Comparison of ENCODE assay signal across 8 mouse cellular contexts in genomic region chr5:99927951-99928350, GRCm38 (mm10). TPM values are rescaled to one million over a fixed set of nuclear protein-coding genes. Genes with fewer than 3 reads are reported as not detected.
A peak's percentile ranks its signal among the peaks of the same experiment; 100 is the strongest.
DNase-seq lines count a peak whose midpoint lies in the region; ATAC-seq and TF ChIP-seq lines count a peak whose summit lies in the region.

No protein-coding gene starts in this region.

- H3K79me2 ChIP-seq in liver, adult 2 months (ENCODE audit: control insufficient read depth, insufficient read depth, low read length) = no peaks in the 10 kb centered on the region

- H3K27ac ChIP-seq in liver, adult 2 months (replicated peaks; ENCODE audit: insufficient read depth, low read depth, low read length) = no peak overlapping the region
- H3K27ac ChIP-seq in liver, embryonic 11.5 days (ENCODE audit: low read depth, low read length) = no peak overlapping the region

- no peak overlapping the region for H3K4me3 ChIP-seq in liver, adult 2 months (ENCODE audit: insufficient read depth, low read depth, low read length)
- H3K4me3 ChIP-seq in liver, embryonic 11.5 days (ENCODE audit: low read depth, low read length) = no peak overlapping the region

- no peaks in the 10 kb centered on the region for H3K4me1 ChIP-seq in liver, adult 2 months (ENCODE audit: control insufficient read depth, insufficient read depth, low read length)
- H3K4me1 ChIP-seq in liver, embryonic 11.5 days (replicated peaks; ENCODE audit: control insufficient read depth, insufficient read depth, low read length) = no peaks in the 10 kb centered on the region

- no peak for ATAC-seq in CD4-positive, CD25-positive, alpha-beta regulatory T cell, adult 4 months
- ATAC-seq in liver, embryonic 11.5 days (replicated peaks; ENCODE audit: low FRiP score) = no peak
- ATAC-seq in megakaryocyte progenitor cell, adult 5-6 weeks (replicated peaks; ENCODE audit: poor library complexity) = peak; percentile 96

- H3K9me3 ChIP-seq in liver, embryonic 11.5 days (ENCODE audit: control insufficient read depth, low read length) = no peaks in the 10 kb centered on the region

- peak; percentile 69 for DNase-seq in CD4-positive, CD25-positive, alpha-beta regulatory T cell, adult 2 months (ENCODE audit: low read depth, low spot score)
- DNase-seq in liver, adult 2 months (ENCODE audit: extremely low read depth, low read depth, low spot score) = peak; percentile 52
- no peak for DNase-seq in liver, embryonic 11.5 days (ENCODE audit: low spot score)
- peak; percentile 40 for DNase-seq in c-Kit-positive CD71-negative TER-119-negative erythroid progenitor cells, embryonic 14.5 days (ENCODE audit: low read depth)
- DNase-seq in heart, postnatal 4 days = peak; percentile 66
- peak; percentile 61 for DNase-seq in thymus, postnatal 4 days

- WGBS in liver, adult 2 months = 51% methylated on average over 4 of the region's 4 CpGs
- 41% methylated on average over 4 of the region's 4 CpGs for WGBS in liver, embryonic 11.5 days

- no peaks in the 10 kb centered on the region for H3K36me3 ChIP-seq in liver, adult 2 months (ENCODE audit: control insufficient read depth, insufficient read depth, low read length)
- H3K36me3 ChIP-seq in liver, embryonic 11.5 days (ENCODE audit: control insufficient read depth, insufficient read depth, low read length) = no peaks in the 10 kb centered on the region

- H3K9ac ChIP-seq in liver, adult 2 months (ENCODE audit: low read depth, low read length) = no peak overlapping the region
- no peak overlapping the region for H3K9ac ChIP-seq in liver, embryonic 11.5 days (ENCODE audit: low read depth, low read length)

- H3K4me2 ChIP-seq in liver, embryonic 11.5 days = no peak overlapping the region

- no peak for TF ChIP-seq POLR2A in liver, adult 2 months (IDR thresholded peaks at IDR 0.05; ENCODE audit: extremely low read depth, insufficient read depth, low read length)

- peak; percentile 80 for TF ChIP-seq CTCF in liver, adult 2 months (IDR thresholded peaks at IDR 0.05; ENCODE audit: low read depth, low read length)

- no peaks in the 10 kb centered on the region for H3K27me3 ChIP-seq in liver, adult 2 months (ENCODE audit: control insufficient read depth, insufficient read depth, low read length)
- H3K27me3 ChIP-seq in liver, embryonic 11.5 days (replicated peaks; ENCODE audit: control insufficient read depth, insufficient read depth, low read length) = no peaks in the 10 kb centered on the region

RNA-seq across cellular contexts. Expression of gene Vamp9, which starts 21.9 kb away (rescaled TPM):
- under 1 TPM in 1 of 2 experiments, not detected in 1; 0.50 TPM for polyA plus RNA-seq in CD4-positive, CD25-positive, alpha-beta regulatory T cell, adult 4 months (2017; shearing (Covaris generic))
- not detected in 2 replicates for total RNA-seq in liver, adult 2 months (2014; rRNA removed)
- polyA plus RNA-seq in liver, adult 2 months (2012; rRNA removed) = not detected in 2 replicates
- not detected in 2 replicates for polyA plus RNA-seq in liver, embryonic 11.5 days (2014; fragmentation: Nextera tagmentation; extraction: Ambion mirVana)
- under 1 TPM in 1 of 2 experiments, not detected in 1; 0.56 TPM for total RNA-seq in heart, postnatal 4 days (2021)
- not detected in 2 replicates for total RNA-seq in megakaryocyte progenitor cell, adult 5-6 weeks (2015)
- total RNA-seq in megakaryocyte progenitor cell, adult 5-6 weeks (2017) = not detected in 2 replicates

RNA-seq across cellular contexts. Expression of gene Hnrnpd, which starts 50.8 kb away (rescaled TPM):
- polyA plus RNA-seq in CD4-positive, CD25-positive, alpha-beta regulatory T cell, adult 4 months (2017; shearing (Covaris generic)) = 10 to 100 TPM; 28.6 to 54.5 TPM
- 9.6 and 12.6 TPM in 2 replicates for total RNA-seq in liver, adult 2 months (2014; rRNA removed)
- 20.3 and 25.4 TPM in 2 replicates for polyA plus RNA-seq in liver, adult 2 months (2012; rRNA removed)
- polyA plus RNA-seq in liver, embryonic 11.5 days (2014; fragmentation: Nextera tagmentation; extraction: Ambion mirVana) = 150 and 152 TPM in 2 replicates
- total RNA-seq in heart, postnatal 4 days (2021) = 100 to 1,000 TPM; 239 to 258 TPM
- total RNA-seq in megakaryocyte progenitor cell, adult 5-6 weeks (2015) = 378 and 387 TPM in 2 replicates
- 92.7 and 143 TPM in 2 replicates for total RNA-seq in megakaryocyte progenitor cell, adult 5-6 weeks (2017)

RNA-seq across cellular contexts. Expression of gene 4930524J08Rik, which starts 50.9 kb away (rescaled TPM):
- not detected for polyA plus RNA-seq in CD4-positive, CD25-positive, alpha-beta regulatory T cell, adult 4 months (2017; shearing (Covaris generic))
- total RNA-seq in liver, adult 2 months (2014; rRNA removed) = 0.67 TPM in 1 of 2 replicates, not detected in the other
- 0.67 and 0.82 TPM in 2 replicates for polyA plus RNA-seq in liver, adult 2 months (2012; rRNA removed)
- 1.3 and 1.9 TPM in 2 replicates for polyA plus RNA-seq in liver, embryonic 11.5 days (2014; fragmentation: Nextera tagmentation; extraction: Ambion mirVana)
- total RNA-seq in heart, postnatal 4 days (2021) = 1 to 10 TPM; 3.5 to 5.7 TPM
- total RNA-seq in megakaryocyte progenitor cell, adult 5-6 weeks (2015) = 0.98 and 1.2 TPM in 2 replicates
- total RNA-seq in megakaryocyte progenitor cell, adult 5-6 weeks (2017) = 1.9 TPM in 1 of 2 replicates, not detected in the other
